Mouse (Mus musculus): ENCODE measurements around the gene Gm20817. TPM values are rescaled to one million over a fixed set of nuclear protein-coding genes. Genes with fewer than 3 reads are reported as not detected.

Gm20817 gene
- not detected in 2 replicates for polyA plus RNA-seq (2015; fragmentation: Nextera tagmentation; extraction: Ambion mirVana)

GRCm38 (mm10) chrY:68832628-68833027, at the start of gene Gm20817:
TSS of gene Gm20817 (minus strand) at chrY:68832728.

